Mouse (Mus musculus) thymus, adult 2 months (tissue): Measurements from ENCODE around the gene Mdfic. TPM values are rescaled to one million over a fixed set of nuclear protein-coding genes. Genes with fewer than 3 reads are reported as not detected.

Experiments used
- DNase-seq: peaks from one replicate; pipeline ENCODE4 v3.0.0; 2021
- H3K27ac ChIP-seq: fragments of 200-500 bp; 2 replicates; pipeline ENCODE4 v1.5.1; 2012; ENCODE audit warnings: low read length, control low read depth; ENCODE audit not compliant: control insufficient read depth, insufficient read depth
- H3K27me3 ChIP-seq: fragments of 200-500 bp; 2 replicates; pipeline ENCODE4 v1.6.1; 2012; ENCODE audit warnings: mild to moderate bottlenecking, low read length, moderate library complexity, mixed read lengths; ENCODE audit not compliant: control insufficient read depth, insufficient read depth
- H3K36me3 ChIP-seq: fragments of 200-500 bp; 2 replicates; pipeline ENCODE4 v1.6.1; 2012; ENCODE audit warnings: mild to moderate bottlenecking, low read length, moderate library complexity; ENCODE audit not compliant: control insufficient read depth, insufficient read depth
- H3K4me1 ChIP-seq: fragments of 200-500 bp; replicated peaks from 2 replicates; pipeline ENCODE4 v1.6.1; 2012; ENCODE audit warnings: low read length; ENCODE audit not compliant: control insufficient read depth, insufficient read depth
- H3K4me3 ChIP-seq: fragments of 200-500 bp; 2 replicates; pipeline ENCODE4 v1.5.1; 2012; ENCODE audit warnings: mild to moderate bottlenecking, low read length, control low read depth, moderate library complexity; ENCODE audit not compliant: control insufficient read depth, insufficient read depth
- CTCF ChIP-seq: fragments of 200-500 bp; IDR thresholded peaks from 2 replicates; pipeline ENCODE4 v1.5.1; 2012; ENCODE audit warnings: mild to moderate bottlenecking, control low read depth, low read length, moderate library complexity, borderline replicate concordance; ENCODE audit not compliant: control insufficient read depth, poor library complexity, insufficient read depth; ENCODE audit errors: extremely low read depth
- POLR2A ChIP-seq: fragments of 200-500 bp; IDR thresholded peaks from 2 replicates; pipeline ENCODE4 v1.6.1; 2012; ENCODE audit warnings: mild to moderate bottlenecking, low read length, control low read depth, moderate library complexity; ENCODE audit not compliant: control insufficient read depth, poor library complexity, insufficient read depth; ENCODE audit errors: extremely low read depth
- WGBS: fragments of 180-500 bp; shearing (Covaris S2); methylation state at CpG from one replicate; pipeline ENCODE4 v1.1.7; 2018; 5-methylcytosine and 5-hydroxymethylcytosine counted together
- polyA plus RNA-seq: library from polyadenylated mRNA; depleted of rRNA; stranded (reverse); fragments of >200 nt; gene quantifications from 2 replicates; pipeline ENCODE4 v1.2.3, GENCODE M21; 2012

Gene Mdfic
- polyA plus RNA-seq, 1 experiment = 6.2 TPM

DNA sequence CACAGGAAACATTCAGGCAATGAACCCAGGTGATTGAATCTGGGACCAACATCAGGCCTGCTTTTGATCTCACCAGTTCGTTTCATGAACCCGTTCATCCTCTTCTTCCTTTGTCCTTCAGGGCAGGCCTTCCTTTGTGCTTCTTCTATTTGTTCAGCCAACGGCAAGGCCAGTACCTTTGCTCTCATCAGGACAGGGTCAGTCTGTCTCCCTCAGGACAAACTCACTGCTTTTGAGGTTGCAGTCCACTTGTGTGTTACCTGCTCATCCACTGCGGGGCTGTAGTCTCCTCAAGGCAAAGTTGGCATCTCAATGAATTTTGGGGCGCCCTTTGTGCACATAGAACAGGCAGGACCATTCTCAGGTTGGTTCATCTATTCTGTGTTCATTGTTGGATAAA lies 31.7 kb downstream of the Mdfic start:
- H3K27ac ChIP-seq = no peak overlapping the region
- 98% methylated on average over 5 of the region's 5 CpGs for WGBS
- DNase-seq = no peak
- peaks cover 3% of the 10 kb centered on the region for H3K4me1 ChIP-seq
- TF ChIP-seq CTCF (no peak), POLR2A (no peak)
- no peaks in the 10 kb centered on the region for H3K36me3 ChIP-seq
- no peak overlapping the region for H3K4me3 ChIP-seq
- no peaks in the 10 kb centered on the region for H3K27me3 ChIP-seq

DNA sequence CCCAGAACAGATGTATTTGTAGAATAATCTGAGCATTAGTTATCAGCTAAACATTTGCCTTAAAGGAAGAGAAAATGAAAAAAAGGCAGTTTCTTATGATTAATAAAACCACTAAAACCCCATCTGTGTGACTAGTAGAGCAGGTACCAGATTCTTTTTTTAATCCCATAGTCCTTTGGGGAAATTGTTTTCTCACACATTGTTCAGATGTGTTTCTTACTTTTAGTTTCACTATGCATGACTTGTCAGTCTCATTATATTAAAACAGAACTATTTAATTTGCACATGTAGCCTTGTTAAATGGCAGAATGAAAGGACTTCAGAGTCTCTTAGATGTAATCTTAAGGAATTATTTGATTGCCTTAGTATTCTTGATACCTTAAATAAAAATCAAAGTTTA lies 32.7 kb downstream of the Mdfic start:
- Histone ChIP-seq H3K36me3 (no peaks in the 10 kb centered on the region), H3K4me3 (no peak overlapping the region), H3K27ac (no peak overlapping the region), H3K4me1 (peaks cover 3% of the 10 kb centered on the region), H3K27me3 (no peaks in the 10 kb centered on the region)
- no peak for TF ChIP-seq POLR2A
- no peak for TF ChIP-seq CTCF
- no peak for DNase-seq

- no peaks in the 10 kb centered on the region for H3K4me1 ChIP-seq
- no peak for TF ChIP-seq POLR2A
- no peak for TF ChIP-seq CTCF
- H3K36me3 ChIP-seq = no peaks in the 10 kb centered on the region
- H3K4me3 ChIP-seq = no peak overlapping the region
- DNase-seq = no peak
- H3K27me3 ChIP-seq = no peaks in the 10 kb centered on the region
- H3K27ac ChIP-seq = no peak overlapping the region
- 37% methylated on average over 3 of the region's 3 CpGs for WGBS
These were observed 37.9 kb downstream of the Mdfic start for GRCm38 (mm10) chr6:15758394-15758793.

- no peak for TF ChIP-seq POLR2A
- no peak for TF ChIP-seq CTCF
- Histone ChIP-seq H3K27me3 (no peaks in the 10 kb centered on the region), H3K4me1 (no peaks in the 10 kb centered on the region), H3K4me3 (no peak overlapping the region), H3K36me3 (no peaks in the 10 kb centered on the region), H3K27ac (no peak overlapping the region)
- DNase-seq = no peak
- WGBS = 98% methylated on average over 6 of the region's 6 CpGs
These were observed 40.3 kb downstream of the Mdfic start for GRCm38 (mm10) chr6:15760750-15761149.

- Histone ChIP-seq H3K27ac (no peak overlapping the region), H3K27me3 (no peaks in the 10 kb centered on the region)
- 38% methylated on average over 7 of the region's 7 CpGs for WGBS
These were observed 43.6 kb downstream of the Mdfic start for GRCm38 (mm10) chr6:15764039-15764438.

GRCm38 (mm10) chr6:15767460-15767859 lies 47.0 kb downstream of the Mdfic start:
- Histone ChIP-seq H3K36me3 (no peaks in the 10 kb centered on the region), H3K27ac (no peak overlapping the region), H3K4me3 (no peak overlapping the region), H3K27me3 (no peaks in the 10 kb centered on the region), H3K4me1 (no peaks in the 10 kb centered on the region)
- TF ChIP-seq CTCF (no peak), POLR2A (no peak)
- no peak for DNase-seq
- WGBS = 96% methylated on average over 6 of the region's 6 CpGs

More at GRCm38 (mm10) chr6:15764039-15764438, 43.6 kb downstream of the Mdfic start:
- no peaks in the 10 kb centered on the region for H3K4me1 ChIP-seq
- H3K4me3 ChIP-seq = no peak overlapping the region
- DNase-seq = no peak
- TF ChIP-seq CTCF = no peak
- no peaks in the 10 kb centered on the region for H3K36me3 ChIP-seq

DNA sequence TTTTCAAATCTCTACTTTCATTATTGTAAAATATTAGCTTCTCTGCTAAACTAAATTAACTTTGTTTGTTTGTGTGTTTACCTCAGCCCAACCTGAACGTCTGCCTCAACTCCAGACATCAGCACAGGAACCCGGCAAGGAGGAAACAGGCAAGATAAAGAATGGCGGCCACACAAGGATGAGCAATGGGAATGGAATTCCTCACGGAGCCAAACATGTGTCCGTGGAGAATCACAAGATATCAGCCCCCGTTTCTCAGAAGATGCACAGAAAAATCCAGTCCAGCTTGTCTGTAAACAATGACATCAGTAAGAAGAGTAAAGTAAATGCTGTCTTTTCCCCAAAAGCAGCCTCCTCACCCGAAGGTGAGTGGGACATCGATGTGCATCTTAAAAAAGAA lies 49.7 kb downstream of the Mdfic start:
- no peak for TF ChIP-seq POLR2A
- no peak for TF ChIP-seq CTCF
- H3K27me3 ChIP-seq = no peaks in the 10 kb centered on the region

More for the DNA sequence above, 49.7 kb downstream of the Mdfic start:
- 89% methylated on average over 8 of the region's 8 CpGs for WGBS
- no peak for DNase-seq
- Histone ChIP-seq H3K4me1 (no peaks in the 10 kb centered on the region), H3K36me3 (no peaks in the 10 kb centered on the region), H3K27ac (no peak overlapping the region), H3K4me3 (no peak overlapping the region)
